Mouse (Mus musculus) erythroid progenitor cell, adult 5-6 weeks (primary cell): ENCODE results near the gene Sdf2l1. TPM values are rescaled to one million over a fixed set of nuclear protein-coding genes. Genes with fewer than 3 reads are reported as not detected.
"Not testable (repeated sequence)": the region's sequence is repeated elsewhere in the genome, so short reads cannot be mapped to it uniquely, and the experiment has no call there.

ENCODE experiments used
- ATAC-seq: replicated peaks from 2 replicates; pipeline ENCODE4 v1.8.0; 2016; ENCODE audit warnings: moderate number of reproducible peaks, mild to moderate bottlenecking, moderate TSS enrichment, inconsistent platforms; ENCODE audit not compliant: poor library complexity, low FRiP score, severe bottlenecking
- total RNA-seq, 2 experiments: library from RNA; stranded (forward) in 1 of 2; stranded (reverse) in 1 of 2; fragments of 150-400 nt in 1 of 2; fragments of 186-747, 209-891 nt in 1 of 2; gene quantifications; 2 replicates each; pipeline versions ENCODE4 v1.2.3 to v1.2.4; 2015 to 2017; ENCODE audit warnings: low replicate concordance in 2 of 2

The Sdf2l1 gene
- 18.4 and 25.6 TPM in 2 replicates for total RNA-seq (2015; ENCODE audit: low replicate concordance)
- 7.2 and 15.7 TPM in 2 replicates for total RNA-seq (2017; ENCODE audit: low replicate concordance)

DNA sequence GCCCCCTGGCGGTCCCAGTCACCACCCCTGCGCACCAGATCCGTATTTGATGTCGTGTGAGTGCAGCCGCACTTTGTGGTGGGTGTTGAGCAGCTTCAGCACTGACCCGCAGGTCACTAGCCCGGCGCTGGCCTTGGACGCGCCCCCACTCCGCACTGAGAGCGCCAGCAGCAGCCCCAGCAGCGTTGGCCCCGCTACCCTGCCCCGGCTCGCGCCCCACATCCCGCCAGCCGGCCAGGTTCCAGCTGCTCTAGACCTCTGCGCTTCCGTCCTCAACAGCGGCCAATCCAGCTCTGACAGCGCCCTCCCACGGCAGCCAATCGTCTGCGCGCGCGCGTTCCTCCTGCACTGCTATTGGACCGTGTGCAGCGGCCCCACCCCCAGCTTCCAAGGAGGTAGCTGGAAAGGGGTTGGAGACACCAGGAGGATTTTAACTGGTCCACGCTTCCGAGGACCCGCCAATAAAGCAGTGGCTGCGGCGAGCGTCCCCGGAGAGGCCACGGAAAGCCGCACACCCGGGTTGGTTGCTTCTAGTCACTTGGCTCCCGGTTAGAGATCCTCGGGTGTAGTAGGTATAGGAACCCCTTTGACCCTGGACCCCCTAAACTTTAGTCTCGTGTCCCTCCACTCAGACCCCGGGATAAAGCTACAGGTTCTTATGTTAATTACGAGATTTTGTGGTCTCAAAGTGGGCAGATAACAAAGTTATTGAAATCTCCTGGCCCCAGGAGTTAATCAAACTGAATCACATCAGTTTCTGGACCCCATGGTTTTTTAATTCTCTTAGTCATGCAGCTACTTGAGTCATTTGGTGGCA, at the start of gene Sdf2l1:
Gene Sdf2l1, minus strand, starts transcription at position 295 of the 817 bp plus-strand sequence.
- peak; percentile 99 for ATAC-seq

DNA sequence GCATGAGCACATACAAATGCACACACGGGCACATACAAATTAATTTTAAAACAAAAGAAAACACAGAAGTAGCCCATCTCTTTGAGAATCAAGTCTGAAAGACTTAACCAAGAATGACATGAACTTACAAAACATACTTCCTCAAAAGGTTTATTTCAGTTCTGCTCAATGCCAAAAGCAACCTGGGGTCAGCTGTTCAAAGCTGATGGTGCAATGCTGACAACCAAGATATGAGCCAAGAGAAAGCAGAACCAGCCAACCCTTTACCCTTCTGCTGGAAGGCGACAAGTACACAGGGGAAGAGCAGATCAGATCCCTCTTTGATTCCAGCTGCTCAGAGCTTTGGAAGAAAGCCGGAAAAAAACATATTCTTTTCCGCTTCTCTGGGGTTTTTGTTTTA, 49.2 kb upstream of the Sdf2l1 start:
- ATAC-seq, result no peak

DNA sequence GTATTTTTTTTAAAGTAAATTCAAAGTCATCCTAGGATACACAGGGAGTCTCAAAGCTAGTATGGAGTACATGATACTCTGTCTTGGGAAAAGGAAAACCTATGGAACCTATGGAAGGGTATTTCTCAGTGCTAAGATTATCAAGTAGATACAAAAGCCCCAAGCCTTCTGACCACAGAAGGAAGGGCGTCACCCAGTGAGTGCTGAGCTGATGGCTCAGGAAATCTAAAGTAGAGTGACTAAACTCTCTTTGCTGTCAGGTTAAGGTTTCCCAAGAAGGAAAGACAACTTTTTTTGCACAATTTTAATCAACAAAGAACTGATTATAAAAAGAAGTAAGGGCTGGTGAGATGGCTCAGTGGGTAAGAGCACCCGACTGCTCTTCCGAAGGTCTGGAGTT, 47.5 kb upstream of the Sdf2l1 start:
- no peak for ATAC-seq

DNA sequence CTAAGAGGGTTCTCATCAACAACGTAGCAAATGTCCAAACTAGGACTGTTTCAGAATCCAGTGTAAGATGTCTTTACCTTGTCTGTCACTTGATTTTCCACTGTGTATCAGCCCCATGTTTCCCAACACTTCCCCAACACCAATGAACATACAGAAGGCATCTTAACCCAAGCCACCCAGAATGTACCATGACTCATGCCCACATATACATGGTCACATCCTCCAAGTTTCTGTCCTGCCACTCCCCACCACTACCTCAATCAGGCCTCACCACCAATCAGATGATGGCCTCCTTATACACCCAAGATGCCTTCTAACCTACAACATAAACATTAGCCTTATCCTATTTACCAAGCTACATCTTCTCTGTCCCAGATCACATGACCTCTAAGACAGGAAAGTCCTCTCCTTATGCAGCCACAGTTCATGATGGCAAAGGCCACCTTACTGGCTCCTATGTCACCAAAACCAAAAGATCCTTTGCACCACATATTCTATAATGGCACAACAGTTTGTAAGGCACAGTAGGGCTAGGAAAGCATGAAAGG, 45.5 kb upstream of the Sdf2l1 start:
- no peak for ATAC-seq

DNA sequence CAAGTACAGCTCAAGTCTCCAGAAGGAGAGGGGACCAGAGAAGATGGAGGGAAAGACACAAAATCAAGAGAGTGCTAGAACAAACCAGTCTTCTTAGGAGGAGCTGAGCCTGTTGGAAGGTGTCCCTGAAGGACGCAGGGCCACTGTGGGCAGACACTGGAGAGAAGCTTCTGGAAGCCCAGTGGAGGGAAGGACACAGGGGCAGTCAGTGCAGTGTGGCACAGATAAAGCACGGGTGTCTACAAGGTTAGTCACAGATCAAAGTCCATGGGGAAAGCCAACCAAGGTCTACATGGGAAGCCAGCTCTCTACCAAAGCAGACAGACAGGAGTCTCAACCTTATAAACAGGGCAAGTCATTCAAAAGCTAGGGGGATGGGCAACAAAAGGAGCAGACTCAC, 43.6 kb upstream of the Sdf2l1 start:
- ATAC-seq, result no peak

DNA sequence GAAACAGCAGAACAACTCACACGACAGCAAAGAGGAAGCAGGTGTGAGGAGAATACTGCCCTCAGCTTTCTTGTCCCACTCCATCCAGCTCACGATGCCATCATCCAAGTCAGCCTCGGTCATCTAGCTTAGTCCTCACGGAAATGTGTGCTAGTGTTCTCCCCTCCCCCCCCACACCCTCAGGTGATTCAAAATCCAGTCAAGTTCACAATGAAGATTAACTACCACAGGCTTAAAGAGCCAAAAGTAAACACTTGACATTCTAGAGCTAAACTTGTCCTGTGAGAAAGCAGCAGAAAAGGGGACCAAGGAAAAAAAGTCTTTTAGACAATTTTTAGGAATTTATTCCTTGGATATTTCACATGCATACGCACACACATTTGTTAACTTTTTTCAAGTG, 35.9 kb upstream of the Sdf2l1 start:
- ATAC-seq, result no peak

DNA sequence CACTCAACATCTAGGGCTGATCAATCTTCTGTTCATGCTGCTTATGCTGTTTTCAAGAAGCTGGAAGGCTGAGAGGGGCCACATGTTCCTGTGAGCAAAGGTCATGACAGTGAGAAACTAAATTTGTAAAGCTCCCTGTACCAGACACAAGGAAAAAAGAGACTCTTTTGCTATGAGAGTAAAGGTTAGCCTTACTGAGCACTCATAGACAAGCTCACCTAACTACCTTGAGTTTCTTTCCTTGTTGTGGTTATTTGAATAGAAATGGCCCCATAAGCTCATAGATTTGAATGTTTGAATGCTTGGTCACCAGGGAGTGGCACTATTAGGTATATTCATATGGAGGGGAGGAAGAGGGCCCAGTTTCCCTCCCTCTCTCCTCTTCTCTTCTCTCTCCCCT, 35.0 kb upstream of the Sdf2l1 start:
- ATAC-seq, result no peak

DNA sequence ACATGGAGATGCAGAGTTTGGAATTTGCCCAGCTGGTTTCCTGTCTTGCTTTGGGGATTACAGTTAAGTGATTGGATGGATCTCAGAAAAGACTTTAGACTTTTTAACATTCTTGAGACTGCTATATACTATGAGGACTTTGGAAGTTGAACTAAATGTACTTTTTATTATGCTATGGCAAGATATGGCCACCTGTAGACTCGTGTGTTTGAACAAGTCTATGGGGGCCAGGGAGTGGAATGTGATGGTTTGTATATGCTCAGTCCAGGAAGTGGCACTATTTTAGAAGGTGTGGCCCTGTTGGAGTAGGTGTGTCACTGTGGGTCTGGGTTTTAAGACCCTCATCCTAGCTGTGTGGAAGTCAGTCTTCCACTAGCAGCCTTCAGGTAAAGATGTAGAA, 33.3 kb upstream of the Sdf2l1 start:
- not testable (repeated sequence) for ATAC-seq

DNA sequence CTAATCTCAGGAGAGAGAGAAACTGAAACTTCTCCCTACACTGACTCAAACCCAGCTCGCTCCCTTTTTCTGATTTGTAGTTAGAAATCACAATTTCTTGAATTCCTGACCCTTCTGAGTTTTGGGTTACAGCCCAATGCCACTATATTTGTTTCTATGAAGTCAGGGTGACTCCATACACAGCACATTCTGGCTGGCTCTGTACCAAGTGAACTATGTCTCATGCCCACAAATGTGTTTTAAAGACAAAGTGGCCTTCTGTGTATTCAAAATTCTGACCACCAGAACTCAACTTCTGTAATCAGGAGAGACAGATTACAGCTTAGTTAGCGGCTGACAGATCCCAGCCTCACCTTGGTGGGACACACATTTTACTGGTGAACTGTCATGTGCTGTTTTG, 22.2 kb upstream of the Sdf2l1 start:
- no peak for ATAC-seq

DNA sequence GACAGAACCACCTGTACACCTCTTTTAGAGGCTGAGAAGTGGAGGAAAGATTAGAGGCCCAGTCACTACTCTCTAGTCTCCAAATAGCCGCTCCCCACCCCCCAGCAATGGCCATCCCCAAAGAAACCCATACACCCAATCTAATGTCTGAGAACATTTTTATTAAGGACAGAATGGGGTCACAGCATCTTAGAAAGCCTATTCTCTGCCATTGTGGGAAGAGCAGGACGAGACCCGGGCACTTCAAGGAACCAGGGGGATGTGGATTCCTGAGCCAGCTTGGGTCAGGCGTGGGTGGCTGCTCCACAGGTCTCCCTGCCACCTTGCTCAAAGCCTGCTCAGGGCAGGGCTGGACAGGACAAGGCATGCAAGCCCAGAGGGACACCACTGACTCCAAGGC, 19.7 kb upstream of the Sdf2l1 start:
- ATAC-seq, result no peak

DNA sequence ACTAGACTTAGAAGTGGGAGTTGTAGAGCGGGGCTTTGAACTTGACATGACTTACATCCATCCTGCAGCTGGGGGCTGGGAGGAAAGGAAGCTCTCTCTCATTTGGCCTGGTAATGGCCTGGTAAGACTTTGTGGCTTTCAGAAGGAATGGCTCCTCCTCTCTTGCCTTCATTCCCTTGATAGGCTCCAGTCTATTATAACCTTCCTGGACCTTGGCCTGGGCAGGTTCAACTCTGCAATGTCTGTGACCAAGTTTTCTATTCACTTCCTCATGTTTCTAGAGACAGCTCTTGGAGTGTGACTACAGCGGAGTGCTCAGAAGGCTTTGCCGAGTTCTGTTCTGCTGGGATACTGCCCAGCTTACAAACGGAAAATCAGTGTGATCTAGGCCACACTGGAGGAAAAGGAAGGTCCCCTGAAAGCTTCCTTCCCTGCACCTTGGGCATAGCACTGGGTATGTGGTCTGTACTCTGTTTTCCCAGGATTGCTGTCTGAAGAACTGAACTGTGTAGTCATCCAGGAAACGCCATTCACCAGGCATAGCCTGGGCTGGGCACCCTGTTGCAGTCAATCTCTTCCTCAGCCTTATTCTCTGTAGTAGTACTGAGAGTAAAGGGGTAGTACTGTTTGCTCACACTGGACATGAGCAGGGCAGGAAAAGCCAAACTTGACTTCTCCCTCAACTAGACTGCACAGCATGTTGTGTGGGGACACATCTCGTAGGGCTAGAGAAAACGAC, 18.5 kb upstream of the Sdf2l1 start:
- ATAC-seq, result no peak

DNA sequence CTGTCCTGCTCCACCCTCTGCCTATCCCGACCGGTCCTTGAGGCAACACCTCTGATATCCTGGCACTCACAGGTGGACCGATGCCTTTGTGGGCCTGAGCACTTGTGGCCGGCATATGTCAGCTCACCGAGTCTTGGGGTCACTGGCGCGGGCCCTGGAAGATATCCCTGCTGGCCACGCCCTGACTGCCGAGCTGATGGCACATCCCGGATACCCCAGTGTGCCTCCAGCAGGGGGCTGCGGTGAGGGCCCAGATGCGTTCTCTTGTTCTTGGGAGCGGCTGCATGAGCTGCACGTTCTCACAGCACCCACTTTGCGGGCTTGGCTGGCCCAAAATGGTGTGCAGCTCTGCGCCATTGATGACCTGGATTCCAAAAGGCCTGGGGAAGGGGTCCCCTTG, 15.9 kb upstream of the Sdf2l1 start:
- no peak for ATAC-seq

DNA sequence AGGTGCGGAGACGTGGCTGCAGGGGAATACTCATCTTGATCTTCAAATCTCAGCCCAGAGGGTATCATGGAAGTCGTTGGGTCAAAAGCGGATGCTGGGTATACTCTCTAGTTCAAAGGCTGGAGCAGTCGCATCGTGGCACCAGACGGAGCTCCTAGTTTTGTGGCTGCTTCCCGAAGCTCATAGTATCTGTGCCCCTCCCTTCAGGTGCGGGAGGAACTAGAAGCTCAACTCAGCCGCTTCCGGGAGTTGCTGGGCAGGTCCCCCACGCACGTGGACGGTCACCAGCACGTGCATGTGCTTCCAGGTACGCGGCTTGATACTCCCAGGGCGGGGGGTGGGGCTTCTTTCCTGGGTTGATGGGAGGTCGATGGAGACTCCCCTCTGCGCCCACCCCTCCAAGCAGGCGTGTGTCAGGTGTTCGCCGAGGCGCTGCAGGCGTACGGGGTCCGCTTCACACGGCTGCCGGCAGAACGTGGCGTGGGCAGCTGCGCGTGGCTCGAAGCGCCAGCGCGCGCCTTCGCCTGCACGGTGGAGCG, 15.3 kb upstream of the Sdf2l1 start:
- ATAC-seq, result no peak

DNA sequence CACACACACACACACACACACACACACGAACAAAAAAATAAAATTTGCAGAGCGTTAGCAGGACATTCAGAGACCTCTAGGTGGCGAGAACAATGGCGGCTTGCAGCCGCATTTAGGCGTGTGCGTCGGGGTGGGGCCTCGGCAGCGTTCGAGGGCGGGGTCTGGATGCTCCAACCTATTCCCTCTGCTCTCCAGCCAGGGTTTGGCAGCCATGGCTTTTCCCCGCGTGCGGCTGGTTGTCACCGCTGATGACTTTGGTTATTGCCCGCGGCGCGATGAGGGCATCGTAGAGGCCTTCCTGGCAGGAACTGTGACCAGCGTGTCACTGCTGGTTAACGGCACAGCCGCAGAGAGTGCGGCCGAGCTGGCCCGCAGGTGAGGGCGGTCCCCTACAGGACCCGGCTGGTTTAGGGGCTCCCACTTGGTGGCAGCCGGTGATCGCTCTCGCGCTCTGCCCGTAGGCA, 14.6 kb upstream of the Sdf2l1 start, which contains the start of gene Ccdc116:
Gene Ccdc116, minus strand, starts transcription at position 458 of the 464 bp plus-strand sequence.
- ATAC-seq, result peak; percentile 94

DNA sequence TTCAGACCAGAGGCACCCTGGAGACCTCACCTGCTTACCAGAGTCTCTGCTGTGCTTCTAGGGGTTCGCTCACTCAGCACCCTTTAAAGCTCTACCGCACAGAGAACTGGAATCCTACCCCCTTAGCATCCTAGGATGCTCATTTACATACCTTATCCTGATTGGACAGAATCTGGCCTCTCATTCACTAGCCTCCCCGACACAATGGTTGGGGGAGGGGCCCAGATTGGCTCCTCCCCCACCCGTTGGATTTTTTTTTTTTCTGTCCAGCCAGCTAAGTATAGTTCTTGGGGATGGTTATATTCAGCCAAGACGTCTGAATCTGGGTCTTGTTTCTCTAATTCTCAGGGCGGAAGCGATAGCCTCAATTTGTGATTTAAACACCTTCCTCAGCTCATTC, 12.2 kb upstream of the Sdf2l1 start, which contains the start of gene Ydjc:
Gene Ydjc, plus strand, starts transcription at position 283 of the 400 bp plus-strand sequence.
- no peak for ATAC-seq

DNA sequence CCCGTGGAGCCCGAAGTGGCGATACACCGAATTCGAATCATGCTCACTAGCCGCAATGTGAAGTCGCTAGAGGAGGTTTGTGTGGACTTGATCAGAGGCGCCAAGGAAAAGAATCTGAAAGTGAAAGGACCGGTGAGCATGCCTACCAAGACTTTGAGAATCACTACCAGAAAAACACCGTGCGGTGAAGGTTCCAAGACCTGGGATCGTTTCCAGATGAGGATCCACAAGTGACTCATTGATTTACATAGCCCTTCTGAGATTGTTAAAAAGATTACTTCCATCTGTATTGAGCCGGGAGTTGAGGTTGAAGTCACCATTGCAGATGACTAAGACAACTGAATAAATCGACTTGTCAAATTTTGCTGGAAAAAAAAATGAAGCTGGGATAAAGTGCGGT, 5.2 kb upstream of the Sdf2l1 start:
- ATAC-seq, result no peak

DNA sequence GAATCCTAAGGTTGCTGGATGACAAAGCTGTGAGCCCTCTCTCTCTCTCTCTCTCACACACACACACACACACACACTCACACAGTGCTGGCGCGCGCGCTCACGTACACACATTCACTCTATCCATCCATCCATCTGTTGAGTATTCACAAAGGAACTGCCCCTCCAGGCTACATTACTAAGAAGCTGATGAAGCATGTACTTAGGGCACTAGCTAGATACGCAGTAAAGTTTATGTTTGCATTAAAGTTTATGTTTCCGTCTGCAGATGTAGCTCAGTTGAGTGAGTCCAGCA, 670 bp upstream of the Sdf2l1 start:
- ATAC-seq, result no peak

DNA sequence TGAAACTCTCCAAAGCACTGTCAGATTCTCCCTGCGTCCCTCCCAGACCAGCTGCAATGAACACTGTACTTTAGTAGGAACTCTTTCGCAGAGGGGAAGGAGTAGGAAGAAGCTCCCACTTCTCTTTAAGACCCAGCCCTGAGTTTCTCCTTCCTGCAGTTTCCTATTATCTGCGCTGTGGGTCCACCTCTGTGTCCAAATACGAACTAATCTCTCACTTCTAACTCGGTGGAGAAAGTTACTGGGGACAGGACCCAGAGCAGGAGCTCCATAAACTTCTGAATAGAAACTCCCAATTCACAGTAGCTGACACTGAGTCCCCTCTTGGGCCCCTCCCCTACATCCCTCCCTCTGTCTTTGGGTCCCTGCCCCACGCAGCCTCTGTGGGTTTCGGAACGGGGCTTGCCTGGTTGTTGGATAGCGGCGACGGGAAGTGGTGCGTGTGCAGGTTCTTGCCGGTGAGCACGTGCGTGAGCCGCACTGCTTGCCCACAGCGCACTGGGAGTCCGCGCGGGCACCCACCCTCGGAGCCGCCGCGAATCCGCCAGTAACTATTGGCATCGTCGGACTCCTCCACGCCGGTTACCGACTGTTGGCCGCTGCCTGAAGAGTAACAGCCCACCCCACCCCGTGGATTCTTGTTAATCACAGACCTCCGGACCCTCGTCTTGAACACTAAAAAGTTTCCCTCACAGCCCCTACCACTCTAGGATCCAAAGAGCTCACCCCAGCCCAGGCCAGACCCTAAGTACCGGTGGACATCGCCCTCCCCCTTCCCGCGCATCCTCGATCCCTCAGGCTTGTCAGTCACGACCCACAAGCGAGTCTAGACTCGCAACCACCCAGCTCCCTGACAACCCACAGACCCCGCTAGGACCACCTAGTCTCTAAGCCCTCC, 743 bp downstream of the Sdf2l1 start:
- no peak for ATAC-seq

DNA sequence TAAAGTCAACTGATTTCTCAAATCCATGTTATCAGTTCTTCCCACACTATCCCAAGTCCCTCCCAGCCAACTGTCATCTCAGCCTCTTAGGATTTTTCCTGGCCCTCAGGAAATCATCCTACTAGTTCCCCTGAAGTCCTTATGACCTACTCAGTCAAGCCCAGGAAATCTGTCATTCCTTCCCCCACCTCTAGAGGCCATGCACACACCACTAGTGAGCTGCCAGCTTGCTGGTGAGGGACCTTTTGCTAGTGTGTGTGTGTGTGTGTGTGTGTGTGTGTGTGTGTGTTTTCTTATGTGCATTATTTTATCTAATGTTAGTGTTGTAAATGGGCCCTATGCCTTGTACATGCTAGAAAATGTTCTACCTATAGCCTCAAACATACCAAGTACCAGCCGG, 4.9 kb downstream of the Sdf2l1 start:
- ATAC-seq, result no peak
